ENCODE assay signal across 14 mouse cellular contexts in the genomic region with DNA sequence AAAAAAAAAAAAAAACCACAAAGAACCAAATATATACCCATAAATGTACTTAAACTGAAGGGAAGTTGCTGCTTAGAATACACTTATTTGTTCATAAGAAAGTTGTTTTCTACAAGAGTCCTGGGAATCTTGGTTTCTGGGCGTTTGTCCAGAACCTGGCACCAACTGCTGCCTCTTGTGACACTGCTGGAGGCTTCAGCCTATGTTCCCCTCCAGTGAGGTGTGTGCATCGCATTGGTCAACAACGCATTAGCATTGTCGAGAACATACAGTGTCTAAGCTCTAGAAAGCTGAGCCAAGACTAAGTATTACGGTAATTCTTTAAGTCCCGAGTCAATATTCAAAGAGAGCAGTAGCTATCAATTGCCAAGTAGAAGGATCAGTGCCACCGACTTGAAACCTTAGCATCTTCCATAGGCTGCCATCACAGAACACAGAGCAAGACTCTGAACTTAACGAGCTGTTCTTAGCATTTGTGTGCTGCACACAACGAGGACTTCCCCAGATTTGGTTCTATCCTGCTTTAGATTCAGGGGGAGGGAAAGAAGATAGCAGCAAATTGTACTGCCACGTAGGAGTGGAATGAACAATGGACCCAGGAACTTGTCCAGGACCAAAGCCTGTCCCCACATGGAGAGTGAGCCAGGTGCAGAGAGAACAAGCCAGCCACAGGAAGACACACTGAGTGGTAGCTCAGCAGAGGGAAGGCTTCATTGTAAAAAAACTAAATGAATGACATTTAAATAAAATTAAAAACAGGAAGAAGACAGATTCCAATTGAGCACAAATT.
DNase-seq lines count a peak whose midpoint lies in the region.
"Had no signal": no experiment of that assay in that cellular context is flagged by ENCODE, and none has a peak within 500 bp of the region (broad histone marks: within the 10 kb centered on the region; RNA-seq: fewer than 3 reads in every experiment).

No protein-coding gene starts in this region.

- no peaks in the 10 kb centered on the region for H3K9me3 ChIP-seq in heart, embryonic 10.5 days
- H3K9me3 ChIP-seq: heart, embryonic 13.5 days; megakaryocyte, embryonic 14.5 days had no signal

- H3K4me3 ChIP-seq in heart, embryonic 10.5 days, result no peak overlapping the region
- H3K4me3 ChIP-seq: heart, embryonic 13.5 days; left cerebral cortex, adult 2 months; megakaryocyte, embryonic 14.5 days had no signal

- H3K27ac ChIP-seq in heart, embryonic 10.5 days, result no peak overlapping the region
- H3K27ac ChIP-seq: heart, embryonic 13.5 days; left cerebral cortex, adult 2 months had no signal

- H3K36me3 ChIP-seq in heart, embryonic 10.5 days, result peaks cover 11% of the 10 kb centered on the region

- intact Hi-C loops in heart, postnatal 14 days (cut with DNase I), result loop anchor here (5.0 kb wide), 1 partner anchor 64 kb away; no protein-coding TSS in a partner anchor

- no peaks in the 10 kb centered on the region for H3K27me3 ChIP-seq in heart, embryonic 10.5 days (ENCODE audit: insufficient read depth, poor library complexity, severe bottlenecking)
- H3K27me3 ChIP-seq: heart, embryonic 13.5 days; megakaryocyte, embryonic 14.5 days had no signal

- peak; percentile 14 for DNase-seq in adrenal gland, postnatal 25 days
- no peak for DNase-seq in adrenal gland, postnatal 4 days (ENCODE audit: low spot score in 2 of 2)
- DNase-seq in heart, postnatal 14 days, result peak; percentile 18 to 20
- no peak for DNase-seq in heart, embryonic 10.5 days (ENCODE audit: low spot score)
- DNase-seq in ovary, postnatal 14 days (ENCODE audit: low spot score), result peak; percentile 7
- no peak for DNase-seq in ovary, postnatal 36 days (ENCODE audit: low spot score)
- DNase-seq in gonadal fat pad, adult 2 months (ENCODE audit: low read depth), result peak; percentile 80
- no peak for DNase-seq in c-Kit-positive CD71-positive TER-119-positive erythroid progenitor cells, embryonic 14.5 days (ENCODE audit: low spot score)
- DNase-seq: adrenal gland, adult 2 months; kidney, postnatal 36 days; lung, embryonic 14.5 days had no signal

- no peaks in the 10 kb centered on the region for H3K4me1 ChIP-seq in heart, embryonic 10.5 days
- H3K4me1 ChIP-seq: megakaryocyte, embryonic 14.5 days had no signal

- WGBS in heart, embryonic 10.5 days, result 84% methylated on average over 10 of the region's 10 CpGs

Comparison
In these comparisons a context has a peak if more than half of its experiments do, and no peak if none do; other contexts are left out.
1. DNase-seq: peak in adrenal gland, postnatal 25 days (single experiment), heart, postnatal 14 days (2 of 2), ovary, postnatal 14 days (single experiment) and gonadal fat pad, adult 2 months (single experiment); none in adrenal gland, postnatal 4 days (0 of 2), heart, embryonic 10.5 days (single experiment), ovary, postnatal 36 days (single experiment) and c-Kit-positive CD71-positive TER-119-positive erythroid progenitor cells, embryonic 14.5 days (single experiment).